Mouse (Mus musculus) MEL (cell line): ENCODE measurements around the gene Baz1a. TPM values are rescaled to one million over a fixed set of nuclear protein-coding genes. Genes with fewer than 3 reads are reported as not detected.

ENCODE experiments used
- DNase-seq: peaks from one replicate; pipeline ENCODE4 v3.0.0; 2011; ENCODE audit warnings: low read depth, low spot score
- H3K27ac ChIP-seq: 2 replicates; pipeline ENCODE4 v1.5.1; 2012; ENCODE audit warnings: low read depth, mild to moderate bottlenecking, control low read depth, low read length, moderate library complexity; ENCODE audit not compliant: control insufficient read depth
- H3K27me3 ChIP-seq, 2 experiments: fragments of 150-350 bp in 1 of 2; sonication (generic) in 1 of 2; 2 replicates each; pipeline ENCODE4 v1.6.1; 2012; ENCODE audit warnings: low read length in 2 of 2, mild to moderate bottlenecking in 2 of 2, improper control_type of control experiment in 1 of 2, moderate library complexity in 1 of 2; ENCODE audit not compliant: insufficient read depth in 2 of 2, control insufficient read depth in 1 of 2
- H3K36me3 ChIP-seq, 2 experiments: 2 replicates each; pipeline ENCODE4 v1.6.1; 2012 to 2014; ENCODE audit warnings: low read length in 2 of 2, improper control_type of control experiment in 1 of 2, inconsistent platforms in 1 of 2, mild to moderate bottlenecking in 1 of 2; ENCODE audit not compliant: insufficient read depth in 2 of 2, control insufficient read depth in 1 of 2
- H3K4me1 ChIP-seq, 2 experiments: fragments of 150-350 bp in 1 of 2; sonication (generic) in 1 of 2; 2 replicates each; pipeline ENCODE4 v1.6.1; 2012; ENCODE audit warnings: low read length in 2 of 2, improper control_type of control experiment in 1 of 2, mild to moderate bottlenecking in 1 of 2; ENCODE audit not compliant: insufficient read depth in 2 of 2, control insufficient read depth in 1 of 2
- H3K4me3 ChIP-seq, 2 experiments: fragments of 150-350 bp in 1 of 2; sonication (generic) in 1 of 2; 2 replicates each; pipeline ENCODE4 v1.5.1; 2012; ENCODE audit warnings: low read depth in 2 of 2, low read length in 2 of 2, mild to moderate bottlenecking in 2 of 2, moderate library complexity in 2 of 2, control low read depth in 1 of 2, improper control_type of control experiment in 1 of 2; ENCODE audit not compliant: control insufficient read depth in 1 of 2, insufficient read depth in 1 of 2
- H3K79me2 ChIP-seq: 2 replicates; pipeline ENCODE4 v1.6.1; 2012; ENCODE audit warnings: mild to moderate bottlenecking, low read length, moderate library complexity; ENCODE audit not compliant: control insufficient read depth, poor library complexity, insufficient read depth
- H3K9ac ChIP-seq: 2 replicates; pipeline ENCODE4 v1.6.1; 2012; ENCODE audit warnings: low read depth, mild to moderate bottlenecking, control low read depth, low read length, moderate library complexity; ENCODE audit not compliant: control insufficient read depth, poor library complexity, severe bottlenecking
- H3K9me3 ChIP-seq: fragments of 150-350 bp; sonication (generic); replicated peaks from 2 replicates; pipeline ENCODE4 v1.6.1; 2012; ENCODE audit warnings: mild to moderate bottlenecking, low read length, improper control_type of control experiment, moderate library complexity; ENCODE audit not compliant: insufficient read depth
- BHLHE40 ChIP-seq: IDR thresholded peaks from 2 replicates; pipeline ENCODE4 v1.6.1; 2012; ENCODE audit warnings: low read depth, mild to moderate bottlenecking, inconsistent platforms, low read length, improper control_type of control experiment, borderline replicate concordance
- CHD1 ChIP-seq: IDR thresholded peaks from 2 replicates; pipeline ENCODE4 v1.6.1; 2012; ENCODE audit warnings: low read depth, mild to moderate bottlenecking, inconsistent platforms, low read length, improper control_type of control experiment
- CHD2 ChIP-seq: IDR thresholded peaks from 2 replicates; pipeline ENCODE4 v1.6.1; 2011; ENCODE audit warnings: low read length, improper control_type of control experiment
- CTCF ChIP-seq, 3 experiments: IDR thresholded peaks in 2 of 3; conservative IDR thresholded peaks in 1 of 3; 2 replicates each; pipeline ENCODE4 v1.5.1; 2011 to 2012; ENCODE audit warnings: low read length in 3 of 3, low read depth in 2 of 3, mild to moderate bottlenecking in 2 of 3, improper control_type of control experiment in 1 of 3, inconsistent platforms in 1 of 3, mixed read lengths in 1 of 3, moderate library complexity in 1 of 3; ENCODE audit not compliant: control insufficient read depth in 1 of 3, insufficient read depth in 1 of 3, poor library complexity in 1 of 3, severe bottlenecking in 1 of 3
- E2F4 ChIP-seq: IDR thresholded peaks from 2 replicates; pipeline ENCODE4 v1.6.1; 2011; ENCODE audit warnings: low read depth, low read length, improper control_type of control experiment, borderline replicate concordance
- EP300 ChIP-seq, 2 experiments: IDR thresholded peaks; 2 replicates each; pipeline ENCODE4 v1.6.1; 2011; ENCODE audit warnings: improper control_type of control experiment in 2 of 2, low read length in 2 of 2, low read depth in 1 of 2, mild to moderate bottlenecking in 1 of 2
- HCFC1 ChIP-seq: IDR thresholded peaks from 2 replicates; pipeline ENCODE4 v1.6.1; 2012; ENCODE audit warnings: low read depth, mild to moderate bottlenecking, inconsistent platforms, low read length, improper control_type of control experiment, moderate library complexity
- KAT2A ChIP-seq: conservative IDR thresholded peaks from 2 replicates; pipeline ENCODE4 v1.6.1; 2012; ENCODE audit warnings: low read depth, low read length, improper control_type of control experiment, inconsistent platforms
- MAFK ChIP-seq: IDR thresholded peaks from 2 replicates; pipeline ENCODE4 v1.6.1; 2011; ENCODE audit warnings: low read depth, mild to moderate bottlenecking, low read length, improper control_type of control experiment, borderline replicate concordance
- MAX ChIP-seq: IDR thresholded peaks from 2 replicates; pipeline ENCODE4 v1.6.1; 2011; ENCODE audit warnings: low read length, improper control_type of control experiment
- MEF2A ChIP-seq: IDR thresholded peaks from 2 replicates; pipeline ENCODE4 v1.6.1; 2014; ENCODE audit warnings: low read depth, mild to moderate bottlenecking, inconsistent platforms, low read length, improper control_type of control experiment; ENCODE audit not compliant: poor library complexity, insufficient replicate concordance, severe bottlenecking; ENCODE audit errors: extremely low read depth
- MYC ChIP-seq: IDR thresholded peaks from 2 replicates; pipeline ENCODE4 v1.6.1; 2011; ENCODE audit warnings: low read depth, mild to moderate bottlenecking, low read length, improper control_type of control experiment, moderate library complexity
- NELFE ChIP-seq: IDR thresholded peaks from 2 replicates; pipeline ENCODE4 v1.6.1; 2011; ENCODE audit warnings: low read depth, low read length, improper control_type of control experiment
- POLR2A ChIP-seq, 2 experiments: IDR thresholded peaks; 2 replicates each; pipeline ENCODE4 v1.6.1; 2011 to 2012; ENCODE audit warnings: low read length in 2 of 2, mild to moderate bottlenecking in 2 of 2, control low read depth in 1 of 2, improper control_type of control experiment in 1 of 2, low read depth in 1 of 2, moderate library complexity in 1 of 2; ENCODE audit not compliant: control insufficient read depth in 1 of 2, insufficient read depth in 1 of 2, poor library complexity in 1 of 2
- POLR2AphosphoS2 ChIP-seq: IDR thresholded peaks from 2 replicates; pipeline ENCODE4 v1.6.1; 2011; ENCODE audit warnings: low read length, improper control_type of control experiment
- POLR2AphosphoS5 ChIP-seq: IDR thresholded peaks from 2 replicates; pipeline ENCODE4 v1.6.1; 2012; ENCODE audit warnings: low read depth, borderline replicate concordance, mild to moderate bottlenecking, inconsistent platforms, low read length, moderate library complexity, mixed read lengths
- RAD21 ChIP-seq: IDR thresholded peaks from 2 replicates; pipeline ENCODE4 v1.6.1; 2011; ENCODE audit warnings: mild to moderate bottlenecking, low read depth, low read length, improper control_type of control experiment
- RCOR1 ChIP-seq: IDR thresholded peaks from 2 replicates; pipeline ENCODE4 v1.6.1; 2012; ENCODE audit warnings: low read depth, mild to moderate bottlenecking, inconsistent platforms, low read length, improper control_type of control experiment
- SIN3A ChIP-seq: IDR thresholded peaks from 2 replicates; pipeline ENCODE4 v1.6.1; 2012; ENCODE audit warnings: low read length, improper control_type of control experiment, inconsistent platforms
- TBP ChIP-seq: IDR thresholded peaks from 2 replicates; pipeline ENCODE4 v1.8.0; 2011; ENCODE audit warnings: low read depth, low read length, improper control_type of control experiment
- TCF12 ChIP-seq: IDR thresholded peaks from 2 replicates; pipeline ENCODE4 v1.6.1; 2014; ENCODE audit warnings: low read depth, mild to moderate bottlenecking, inconsistent platforms, low read length, improper control_type of control experiment, moderate library complexity
- UBTF ChIP-seq: IDR thresholded peaks from 2 replicates; pipeline ENCODE4 v1.6.1; 2012; ENCODE audit warnings: low read depth, mild to moderate bottlenecking, inconsistent platforms, low read length, improper control_type of control experiment, moderate library complexity, borderline replicate concordance; ENCODE audit not compliant: insufficient read depth
- USF1 ChIP-seq: IDR thresholded peaks from 2 replicates; pipeline ENCODE4 v1.6.1; 2014; ENCODE audit warnings: low read depth, mild to moderate bottlenecking, inconsistent platforms, low read length, improper control_type of control experiment, moderate library complexity
- ZNF384 ChIP-seq: IDR thresholded peaks from 2 replicates; pipeline ENCODE4 v1.6.1; 2012; ENCODE audit warnings: low read depth, mild to moderate bottlenecking, inconsistent platforms, low read length, improper control_type of control experiment
- polyA plus RNA-seq, 2 experiments: library from polyadenylated mRNA; stranded (reverse) in 1 of 2; unstranded in 1 of 2; fragments of >175 nt in 1 of 2; fragments of >200 nt in 1 of 2; gene quantifications; 2 replicates each; pipeline versions ENCODE4 v1.2.1 to v1.2.4; 2012; ENCODE audit warnings: low replicate concordance in 2 of 2, low read depth in 1 of 2; ENCODE audit not compliant: insufficient read length in 2 of 2, insufficient read depth in 1 of 2, missing spikeins in 1 of 2
- total RNA-seq: library from RNA; depleted of rRNA; stranded (reverse); fragments of 300-350 nt; gene quantifications from 2 replicates; pipeline ENCODE4 v1.2.3, GENCODE M21; 2012

The Baz1a gene
- total and polyA plus RNA-seq, 3 experiments = 39.8 to 203 (median 46.0) TPM

DNA sequence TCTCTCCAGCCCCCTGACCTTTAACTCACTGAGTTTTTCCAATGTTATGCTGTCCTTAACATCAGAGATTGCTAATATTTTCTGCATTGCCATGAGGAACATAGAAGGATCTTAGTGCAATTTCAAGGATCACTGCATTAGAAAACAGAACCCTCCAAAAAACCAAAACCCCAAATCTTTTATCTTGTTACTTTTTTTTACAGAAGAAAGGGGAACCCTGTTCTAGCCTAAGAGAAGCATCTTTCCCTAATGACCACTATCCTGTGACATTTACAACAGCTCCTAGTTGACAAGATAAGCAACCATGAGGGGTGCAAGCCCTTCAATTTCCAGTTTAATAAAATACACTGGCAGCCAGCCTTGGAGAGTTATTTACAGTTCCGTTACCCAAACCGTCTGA is 42.6 kb upstream of the Baz1a start:
- no peaks in the 10 kb centered on the region for H3K9me3 ChIP-seq
- H3K27ac ChIP-seq = peak overlapping the region; percentile 29; the same call in 1 of the 2 replicates
- 0 out of 2 replicates have a peak, but pooled peaks cover 1% of the 10 kb centered on the region for H3K79me2 ChIP-seq
- no peaks in the 10 kb centered on the region for H3K27me3 ChIP-seq
- no peak for DNase-seq
- H3K4me3 ChIP-seq = no peak overlapping the region
- H3K9ac ChIP-seq = no peak overlapping the region
- TF ChIP-seq EP300 (IDR thresholded peaks at IDR 0.05; ENCODE audit: low read depth in 1 of 2, low read length in 2 of 2) (peak in 1 of 2 experiments; percentile 24; a peak in 1 of 4 replicates), RCOR1 (peak; percentile 65), BHLHE40 (no peak), HCFC1 (no peak), ZNF384 (peak; percentile 81)
- H3K4me1 ChIP-seq = peaks cover 47 to 52% of the 10 kb centered on the region in 2 experiments
- peaks cover 0 to 69% of the 10 kb centered on the region in 2 experiments; a peak in 3 of 4 replicates for H3K36me3 ChIP-seq

DNA sequence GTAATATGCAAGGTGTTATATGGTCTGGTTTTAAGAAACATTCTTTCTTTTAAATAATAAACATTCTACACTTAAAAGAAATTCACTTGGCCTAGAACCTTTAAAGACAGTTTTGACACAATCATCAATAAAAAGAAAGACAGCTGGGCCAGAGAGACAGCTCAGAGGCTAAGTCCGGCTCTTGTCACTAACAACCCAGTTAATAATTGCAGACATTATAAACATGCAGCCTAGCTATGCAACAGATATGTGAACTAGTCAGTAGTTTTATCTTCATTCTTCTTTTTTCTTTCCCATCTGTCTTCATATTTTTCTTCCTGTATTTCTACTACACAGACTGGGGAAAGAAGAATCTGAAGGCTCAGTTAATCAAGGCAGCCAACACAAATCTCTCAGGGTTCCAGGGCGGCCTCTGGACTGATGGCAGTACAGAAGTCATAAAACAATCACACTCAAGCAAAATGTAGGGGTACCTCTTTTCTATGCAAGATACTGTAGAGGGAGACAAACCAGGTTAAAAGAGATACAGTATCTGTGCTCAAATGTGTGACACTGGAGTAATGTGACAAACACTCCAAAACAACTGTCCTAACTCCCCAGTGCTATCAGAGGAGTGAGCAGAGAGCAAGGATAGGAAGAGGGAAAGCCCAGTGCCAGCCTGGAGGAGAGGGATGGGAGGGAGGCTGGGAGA is 40.5 kb upstream of the Baz1a start:
- no peak overlapping the region for H3K27ac ChIP-seq
- no peak for TF ChIP-seq UBTF
- 0 out of 2 replicates have a peak, but pooled peaks have one; percentile 11 for TF ChIP-seq TCF12
- TF ChIP-seq RCOR1 = peak; percentile 36; the same call in 1 of the 2 replicates
- 0 out of 2 replicates have a peak, but pooled peaks cover 1% of the 10 kb centered on the region for H3K79me2 ChIP-seq
- H3K4me3 ChIP-seq = no peak overlapping the region
- no peaks in the 10 kb centered on the region for H3K9me3 ChIP-seq
- no peak for DNase-seq
- peaks cover 51 to 57% of the 10 kb centered on the region in 2 experiments for H3K4me1 ChIP-seq
- H3K36me3 ChIP-seq = peaks cover 0 to 73% of the 10 kb centered on the region in 2 experiments; a peak in 3 of 4 replicates
- no peak overlapping the region for H3K9ac ChIP-seq
- H3K27me3 ChIP-seq = no peaks in the 10 kb centered on the region

GRCm38 (mm10) chr12:55053267-55053666 is 39.1 kb upstream of the Baz1a start:
- Histone ChIP-seq H3K27ac (no peak overlapping the region), H3K4me3 (no peak overlapping the region), H3K27me3 (no peaks in the 10 kb centered on the region), H3K9me3 (no peaks in the 10 kb centered on the region), H3K36me3 (peaks cover 0 to 61% of the 10 kb centered on the region in 2 experiments; a peak in 3 of 4 replicates), H3K9ac (no peak overlapping the region), H3K4me1 (peaks cover 43 to 46% of the 10 kb centered on the region in 2 experiments), H3K79me2 (no peaks in the 10 kb centered on the region)
- DNase-seq = peak; percentile 65
- TF ChIP-seq CHD1 (no peak), MAX (no peak), E2F4 (no peak), POLR2AphosphoS5 (no peak), TCF12 (peak; percentile 85), UBTF (no peak), MAFK (no peak), CTCF (IDR thresholded peaks at IDR 0.05 in 2 of 3, conservative IDR thresholded peaks at IDR 0.05 in 1 of 3; ENCODE audit: control insufficient read depth in 1 of 3, insufficient read depth in 1 of 3, low read depth in 2 of 3, low read length in 3 of 3, poor library complexity in 1 of 3, severe bottlenecking in 1 of 3) (no peak), TBP (no peak), SIN3A (no peak), ZNF384 (no peak), NELFE (no peak), RAD21 (no peak), HCFC1 (no peak), USF1 (no peak), MYC (no peak), KAT2A (no peak), POLR2AphosphoS2 (no peak), POLR2A (IDR thresholded peaks at IDR 0.05; ENCODE audit: control insufficient read depth in 1 of 2, insufficient read depth in 1 of 2, low read depth in 1 of 2, low read length in 2 of 2, poor library complexity in 1 of 2) (no peak), CHD2 (no peak), MEF2A (no peak)
